Mouse (Mus musculus): ENCODE data around the gene Slit3. TPM values are rescaled to one million over a fixed set of nuclear protein-coding genes. Genes with fewer than 3 reads are reported as not detected.

The Slit3 gene
- polyA plus RNA-seq, 1 experiment from 2014 or later: 20.9 TPM

GRCm38 (mm10) chr11:35345696-35346480 is 224.9 kb downstream of the Slit3 start:
- peaks cover 61% of the 10 kb centered on the region for H3K4me1 ChIP-seq
- ATAC-seq (ENCODE audit: low FRiP score, low read depth): no peak
- no peak overlapping the region for H3K4me3 ChIP-seq
- H3K27me3 ChIP-seq: 0 out of 2 replicates have a peak, but pooled peaks cover 25% of the 10 kb centered on the region
- no peaks in the 10 kb centered on the region for H3K36me3 ChIP-seq
- no peaks in the 10 kb centered on the region for H3K9me3 ChIP-seq
- H3K4me2 ChIP-seq (replicated peaks): no peak overlapping the region
- H3K27ac ChIP-seq: no peak overlapping the region
- H3K9ac ChIP-seq: no peak overlapping the region
- WGBS: 84% methylated on average over 13 of the region's 13 CpGs

GRCm38 (mm10) chr11:35348099-35348498 is 227.1 kb downstream of the Slit3 start:
- no peaks in the 10 kb centered on the region for H3K9me3 ChIP-seq
- H3K4me2 ChIP-seq (replicated peaks): no peak overlapping the region
- H3K4me3 ChIP-seq: no peak overlapping the region
- H3K4me1 ChIP-seq: peaks cover 56% of the 10 kb centered on the region
- ATAC-seq (ENCODE audit: low FRiP score, low read depth): no peak
- H3K27ac ChIP-seq: no peak overlapping the region
- H3K9ac ChIP-seq: no peak overlapping the region
- H3K27me3 ChIP-seq: 0 out of 2 replicates have a peak, but pooled peaks cover 25% of the 10 kb centered on the region
- H3K36me3 ChIP-seq: no peaks in the 10 kb centered on the region
- WGBS: 31% methylated on average over 4 of the region's 4 CpGs

DNA sequence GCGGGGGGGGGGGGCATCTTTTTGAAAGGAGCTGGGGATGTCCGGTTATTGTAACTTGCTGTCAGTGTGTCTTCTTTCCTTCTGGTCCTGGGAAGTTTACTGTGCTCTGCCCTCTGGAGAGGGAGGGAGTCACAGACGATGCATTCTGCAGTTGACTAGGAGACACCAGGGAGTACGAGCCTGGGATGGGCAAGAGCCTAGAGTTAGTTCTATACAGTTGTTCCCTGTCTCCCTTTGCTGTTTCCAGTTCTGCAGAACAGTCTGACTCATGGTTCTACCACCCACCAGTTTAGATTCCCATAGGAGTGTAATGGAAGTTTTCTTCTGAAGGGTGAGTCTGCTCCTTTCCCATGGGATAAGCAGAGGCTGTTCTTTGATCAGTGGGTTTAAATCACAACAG is 229.9 kb downstream of the Slit3 start:
- H3K9me3 ChIP-seq: no peaks in the 10 kb centered on the region
- no peak overlapping the region for H3K4me2 ChIP-seq (replicated peaks)
- WGBS: 8% methylated on average over 4 of the region's 4 CpGs
- H3K4me3 ChIP-seq: no peak overlapping the region
- H3K36me3 ChIP-seq: no peaks in the 10 kb centered on the region
- H3K27ac ChIP-seq: no peak overlapping the region
- no peak overlapping the region for H3K9ac ChIP-seq
- ATAC-seq (ENCODE audit: low FRiP score, low read depth): no peak
- 0 out of 2 replicates have a peak, but pooled peaks cover 6% of the 10 kb centered on the region for H3K27me3 ChIP-seq
- H3K4me1 ChIP-seq: peaks cover 74% of the 10 kb centered on the region

- no peak for ATAC-seq (ENCODE audit: low FRiP score, low read depth)
These were observed 230.4 kb downstream of the Slit3 start for GRCm38 (mm10) chr11:35351376-35351775.

DNA sequence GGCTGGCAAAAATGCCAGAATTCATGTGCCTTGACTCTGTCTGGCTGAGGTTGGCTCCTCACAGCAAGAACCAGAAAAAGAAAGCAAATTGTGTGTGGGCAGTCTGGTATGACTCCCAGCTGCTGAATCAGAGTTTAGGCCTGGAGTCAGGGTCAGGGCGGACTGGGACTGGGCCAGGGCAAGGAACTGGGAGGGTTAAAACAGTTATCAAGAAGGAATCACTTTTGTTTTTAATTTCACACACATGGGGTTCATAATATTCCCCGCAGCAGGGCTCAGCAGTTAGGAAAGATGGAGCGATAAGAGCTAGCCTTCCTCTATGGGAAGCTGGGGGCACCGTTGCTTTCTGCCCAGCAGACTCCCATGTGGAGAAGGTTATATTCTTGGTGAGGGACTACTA is 234.8 kb downstream of the Slit3 start:
- peaks cover 53% of the 10 kb centered on the region for H3K4me1 ChIP-seq
- ATAC-seq (ENCODE audit: low FRiP score, low read depth): no peak
- no peak overlapping the region for H3K4me3 ChIP-seq
- H3K36me3 ChIP-seq: no peaks in the 10 kb centered on the region
- H3K27me3 ChIP-seq: no peaks in the 10 kb centered on the region
- WGBS: 49% methylated on average over 4 of the region's 4 CpGs
- no peak overlapping the region for H3K4me2 ChIP-seq (replicated peaks)
- peaks cover 5% of the 10 kb centered on the region; the same call in 1 of the 2 replicates for H3K9me3 ChIP-seq
- H3K9ac ChIP-seq: no peak overlapping the region
- H3K27ac ChIP-seq: peak overlapping the region; percentile 55; the same call in 1 of the 2 replicates

More at GRCm38 (mm10) chr11:35351376-35351775, 230.4 kb downstream of the Slit3 start:
- Histone ChIP-seq H3K9ac (no peak overlapping the region), H3K4me1 (peaks cover 78% of the 10 kb centered on the region), H3K4me2 (replicated peaks) (no peak overlapping the region), H3K9me3 (no peaks in the 10 kb centered on the region), H3K4me3 (no peak overlapping the region), H3K36me3 (no peaks in the 10 kb centered on the region), H3K27ac (no peak overlapping the region), H3K27me3 (0 out of 2 replicates have a peak, but pooled peaks cover 1% of the 10 kb centered on the region)
- WGBS: 10% methylated on average over 2 of the region's 2 CpGs

GRCm38 (mm10) chr11:35361071-35361470 is 240.0 kb downstream of the Slit3 start:
- Histone ChIP-seq H3K27me3 (no peaks in the 10 kb centered on the region), H3K4me3 (no peak overlapping the region), H3K9me3 (peaks cover 5% of the 10 kb centered on the region; the same call in 1 of the 2 replicates), H3K36me3 (no peaks in the 10 kb centered on the region), H3K4me2 (replicated peaks) (no peak overlapping the region), H3K4me1 (peaks cover 44% of the 10 kb centered on the region), H3K27ac (no peak overlapping the region), H3K9ac (no peak overlapping the region)
- WGBS: 86% methylated on average over 6 of the region's 6 CpGs
- ATAC-seq (ENCODE audit: low FRiP score, low read depth): no peak

- H3K36me3 ChIP-seq: no peaks in the 10 kb centered on the region
- H3K9me3 ChIP-seq: peaks cover 5% of the 10 kb centered on the region; the same call in 1 of the 2 replicates
- H3K4me2 ChIP-seq (replicated peaks): no peak overlapping the region
- peaks cover 33% of the 10 kb centered on the region for H3K4me1 ChIP-seq
- peak overlapping the region; percentile 15; the same call in 1 of the 2 replicates for H3K27ac ChIP-seq
- no peak overlapping the region for H3K4me3 ChIP-seq
- peak; percentile 71; the same call in 1 of the 2 replicates for ATAC-seq (ENCODE audit: low FRiP score, low read depth)
- WGBS: 45% methylated on average over 4 of the region's 4 CpGs
- no peaks in the 10 kb centered on the region for H3K27me3 ChIP-seq
- H3K9ac ChIP-seq: no peak overlapping the region
These were observed 242.0 kb downstream of the Slit3 start for GRCm38 (mm10) chr11:35362975-35363374.

DNA sequence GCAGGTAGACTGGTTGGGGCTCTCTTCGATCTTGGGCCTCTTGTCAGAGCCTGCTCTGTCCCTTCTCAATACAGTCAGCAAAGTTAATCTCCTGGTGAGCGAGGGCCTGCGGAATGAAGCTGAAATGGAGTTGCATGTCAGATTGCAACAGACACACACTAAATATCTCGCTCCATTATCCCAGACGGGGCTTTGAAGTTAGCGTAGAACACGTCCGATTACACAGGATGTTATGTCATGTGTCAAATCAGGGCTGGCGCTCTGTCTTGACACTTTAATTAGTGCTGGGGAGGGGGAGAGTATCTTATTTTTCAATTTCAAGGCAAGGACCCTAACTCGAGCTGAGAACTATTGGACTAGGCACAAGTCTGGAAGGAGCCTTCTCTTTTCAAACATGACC is 243.4 kb downstream of the Slit3 start:
- no peak overlapping the region for H3K27ac ChIP-seq
- no peak for ATAC-seq (ENCODE audit: low FRiP score, low read depth)
- no peaks in the 10 kb centered on the region for H3K27me3 ChIP-seq
- H3K4me2 ChIP-seq (replicated peaks): no peak overlapping the region
- H3K9ac ChIP-seq: no peak overlapping the region
- peaks cover 46% of the 10 kb centered on the region for H3K4me1 ChIP-seq
- no peaks in the 10 kb centered on the region for H3K36me3 ChIP-seq
- peaks cover 4% of the 10 kb centered on the region; the same call in 1 of the 2 replicates for H3K9me3 ChIP-seq
- no peak overlapping the region for H3K4me3 ChIP-seq
- 31% methylated on average over 10 of the region's 10 CpGs for WGBS

GRCm38 (mm10) chr11:35365510-35365931 is 244.5 kb downstream of the Slit3 start:
- no peak overlapping the region for H3K4me3 ChIP-seq
- WGBS: 20% methylated on average over 8 of the region's 8 CpGs
- no peaks in the 10 kb centered on the region for H3K9me3 ChIP-seq
- H3K4me1 ChIP-seq: peaks cover 57% of the 10 kb centered on the region
- H3K9ac ChIP-seq: no peak overlapping the region
- no peak overlapping the region for H3K4me2 ChIP-seq (replicated peaks)
- H3K27ac ChIP-seq: no peak overlapping the region
- no peaks in the 10 kb centered on the region for H3K27me3 ChIP-seq
- no peaks in the 10 kb centered on the region for H3K36me3 ChIP-seq
- ATAC-seq (ENCODE audit: low FRiP score, low read depth): no peak

GRCm38 (mm10) chr11:35366611-35367010 is 245.6 kb downstream of the Slit3 start:
- no peaks in the 10 kb centered on the region for H3K27me3 ChIP-seq
- no peak overlapping the region for H3K27ac ChIP-seq
- H3K9ac ChIP-seq: no peak overlapping the region
- no peak for ATAC-seq (ENCODE audit: low FRiP score, low read depth)
- no peak overlapping the region for H3K4me2 ChIP-seq (replicated peaks)
- 78% methylated on average over 4 of the region's 4 CpGs for WGBS
- no peaks in the 10 kb centered on the region for H3K36me3 ChIP-seq
- H3K4me1 ChIP-seq: peaks cover 64% of the 10 kb centered on the region
- no peaks in the 10 kb centered on the region for H3K9me3 ChIP-seq
- no peak overlapping the region for H3K4me3 ChIP-seq

DNA sequence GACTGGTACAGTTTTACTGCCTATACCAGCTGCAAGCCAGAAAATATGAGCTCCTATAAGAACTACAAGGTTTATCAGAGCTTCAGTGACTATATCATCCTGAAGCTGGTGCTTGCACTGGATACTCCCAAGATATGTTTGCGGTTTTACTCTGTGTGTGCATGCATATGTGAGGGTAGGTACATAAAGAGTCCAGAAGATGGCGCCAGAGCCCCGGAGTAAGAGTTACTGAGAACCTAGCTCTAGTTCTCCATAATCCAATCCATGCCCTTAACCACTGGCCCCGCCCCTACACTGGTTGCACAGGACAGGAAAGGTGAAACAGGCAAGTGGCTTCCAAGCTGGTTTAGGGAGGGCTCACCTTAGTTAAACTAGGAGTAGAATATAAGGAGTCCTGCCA is 246.2 kb downstream of the Slit3 start:
- H3K27ac ChIP-seq: no peak overlapping the region
- H3K9me3 ChIP-seq: no peaks in the 10 kb centered on the region
- H3K4me1 ChIP-seq: peaks cover 60% of the 10 kb centered on the region
- H3K4me2 ChIP-seq (replicated peaks): no peak overlapping the region
- H3K9ac ChIP-seq: no peak overlapping the region
- 0 out of 2 replicates have a peak, but pooled peaks cover under 1% of the 10 kb centered on the region for H3K36me3 ChIP-seq
- H3K4me3 ChIP-seq: no peak overlapping the region
- no peak for ATAC-seq (ENCODE audit: low FRiP score, low read depth)
- H3K27me3 ChIP-seq: no peaks in the 10 kb centered on the region
- WGBS: 87% methylated on average over 4 of the region's 4 CpGs

DNA sequence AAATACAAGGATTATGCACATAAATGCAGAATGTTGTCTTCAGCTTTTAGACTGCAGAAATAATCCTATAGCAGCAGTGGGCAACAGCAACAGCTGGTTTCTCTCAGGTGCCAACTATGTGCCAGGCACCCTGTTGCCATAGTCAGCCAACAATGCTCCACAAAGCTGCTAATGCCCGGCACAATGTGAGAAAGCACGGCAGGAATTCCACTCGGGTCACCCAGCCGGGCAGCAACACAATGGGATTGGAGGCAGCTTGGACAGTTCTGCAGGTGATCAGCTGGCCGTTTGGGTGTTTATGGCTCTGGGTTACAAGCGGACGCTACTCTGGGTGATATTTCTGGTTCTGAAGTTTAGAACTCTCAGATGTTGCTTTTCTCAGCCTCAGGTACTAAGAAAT is 248.9 kb downstream of the Slit3 start:
- peaks cover 41% of the 10 kb centered on the region for H3K4me1 ChIP-seq
- WGBS: 18% methylated on average over 7 of the region's 7 CpGs

More for the DNA sequence above, 248.9 kb downstream of the Slit3 start:
- Histone ChIP-seq H3K4me3 (no peak overlapping the region), H3K27me3 (no peaks in the 10 kb centered on the region), H3K27ac (peak overlapping the region; percentile 1; the same call in 1 of the 2 replicates), H3K9ac (no peak overlapping the region), H3K4me2 (replicated peaks) (no peak overlapping the region), H3K36me3 (0 out of 2 replicates have a peak, but pooled peaks cover 3% of the 10 kb centered on the region), H3K9me3 (peaks cover 2% of the 10 kb centered on the region; the same call in 1 of the 2 replicates)
- no peak for ATAC-seq (ENCODE audit: low FRiP score, low read depth)

Measured in limb, embryonic 13.5 days (tissue).